Mouse (Mus musculus) right cerebral cortex, postnatal 14 days (tissue): Measurements from ENCODE around the gene Muc2.
A peak's percentile ranks its signal among the peaks of the same experiment; 100 is the strongest.
"Not testable (repeated sequence)": the region's sequence is repeated elsewhere in the genome, so short reads cannot be mapped to it uniquely, and the experiment has no call there.

Experiments used
- DNase-seq: peaks from one replicate; pipeline ENCODE4 v3.0.0; 2022

The Muc2 gene

GRCm38 (mm10) chr7:141690040-141690439 lies at the start of gene Muc2:
Muc2 (plus strand) TSS chr7:141690340.
- DNase-seq, result no peak

DNA sequence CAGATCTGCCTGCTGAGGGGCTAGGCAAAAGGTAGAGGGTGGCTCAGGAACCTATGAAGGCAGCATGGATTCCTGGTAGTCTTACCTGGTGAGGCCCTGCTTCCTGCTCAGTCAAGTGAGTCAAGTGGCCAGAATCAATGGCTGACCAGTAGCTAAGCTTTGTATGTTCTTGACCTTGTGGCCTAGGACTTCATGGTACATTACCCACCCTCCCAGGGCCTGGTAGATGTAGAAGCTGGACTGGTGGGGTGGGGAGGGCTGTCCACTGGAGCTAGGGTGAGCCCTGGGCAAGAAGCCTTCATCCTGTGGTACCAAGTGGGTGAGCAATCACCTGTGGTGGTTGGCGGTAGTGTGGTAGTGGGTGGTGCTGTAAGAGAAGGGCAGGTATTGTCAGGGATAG lies 47.8 kb upstream of the Muc2 start:
- no peak for DNase-seq

DNA sequence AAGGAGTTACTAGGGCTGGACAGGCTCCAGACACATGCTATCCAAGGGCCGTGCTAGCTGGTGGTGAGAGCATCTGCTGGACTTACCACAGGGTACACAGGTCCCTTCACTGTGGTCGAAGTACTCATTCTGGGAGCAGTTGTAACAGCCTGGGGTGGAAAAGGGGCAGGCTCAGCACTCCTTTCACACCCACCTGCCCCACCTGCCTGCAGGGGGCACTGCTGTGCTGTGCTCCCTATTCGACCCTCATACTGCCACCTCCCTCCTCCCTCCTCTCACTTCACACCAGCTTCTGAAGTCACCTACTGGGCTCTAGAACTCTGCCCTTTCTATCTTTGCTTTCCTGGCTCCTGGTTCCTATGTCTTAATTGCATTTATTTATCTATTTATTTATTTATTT lies 47.0 kb upstream of the Muc2 start:
- no peak for DNase-seq

GRCm38 (mm10) chr7:141647083-141647482 lies 43.1 kb upstream of the Muc2 start:
- no peak for DNase-seq

- DNase-seq, result no peak
Observed at GRCm38 (mm10) chr7:141647815-141648214, 42.3 kb upstream of the Muc2 start.

DNA sequence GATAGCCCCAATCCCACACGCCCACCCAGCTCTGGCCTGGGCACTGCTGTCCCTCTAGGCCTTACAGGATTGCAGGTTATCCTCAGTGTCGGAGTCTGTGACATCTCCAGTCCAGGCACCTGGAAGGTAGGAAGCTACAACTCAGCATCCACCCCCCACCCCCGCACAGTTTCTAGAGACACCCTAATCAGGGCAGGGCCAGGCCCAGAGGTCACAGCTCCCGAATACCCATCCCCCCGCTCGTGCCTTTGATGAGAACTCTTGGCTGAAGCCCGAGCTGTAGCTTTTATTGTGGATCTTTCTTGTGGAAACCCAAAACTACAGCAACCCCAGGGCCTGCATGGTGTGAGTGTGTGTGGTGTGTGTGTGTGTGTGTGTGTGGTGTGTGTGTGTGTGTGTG lies 37.9 kb upstream of the Muc2 start:
- no peak for DNase-seq

- no peak for DNase-seq
Observed at GRCm38 (mm10) chr7:141660346-141660745, 29.8 kb upstream of the Muc2 start.

GRCm38 (mm10) chr7:141661481-141661880 lies 28.7 kb upstream of the Muc2 start:
- no peak for DNase-seq

GRCm38 (mm10) chr7:141662223-141662622 lies 27.9 kb upstream of the Muc2 start:
- DNase-seq, result no peak

- no peak for DNase-seq
Observed at GRCm38 (mm10) chr7:141666190-141666589, 23.9 kb upstream of the Muc2 start.

- not testable (repeated sequence) for DNase-seq
Observed at GRCm38 (mm10) chr7:141669097-141669496, 21.0 kb upstream of the Muc2 start.

GRCm38 (mm10) chr7:141670999-141671398 lies 19.1 kb upstream of the Muc2 start:
- DNase-seq, result no peak

- no peak for DNase-seq
Observed at GRCm38 (mm10) chr7:141671626-141672291, 18.4 kb upstream of the Muc2 start.

DNA sequence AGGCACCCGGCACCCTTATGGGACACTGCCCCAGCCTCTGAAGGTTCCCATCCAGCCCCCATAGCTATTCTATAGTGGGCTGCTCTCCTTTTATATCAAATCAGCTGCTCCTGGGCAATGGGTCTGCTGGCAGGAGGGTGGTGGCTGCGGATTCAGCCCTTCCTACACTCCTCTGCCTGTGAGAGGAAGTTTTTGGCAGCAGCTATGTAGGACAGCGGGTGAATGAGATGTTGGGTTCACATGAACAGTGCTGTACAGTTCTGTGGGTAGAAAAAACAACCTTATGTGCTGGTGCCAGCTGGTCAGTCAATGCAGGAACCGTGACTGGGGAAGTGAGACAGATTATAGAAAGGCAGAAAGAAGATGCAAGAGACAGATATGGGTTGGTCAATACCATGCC lies 11.2 kb upstream of the Muc2 start:
- DNase-seq, result no peak

DNA sequence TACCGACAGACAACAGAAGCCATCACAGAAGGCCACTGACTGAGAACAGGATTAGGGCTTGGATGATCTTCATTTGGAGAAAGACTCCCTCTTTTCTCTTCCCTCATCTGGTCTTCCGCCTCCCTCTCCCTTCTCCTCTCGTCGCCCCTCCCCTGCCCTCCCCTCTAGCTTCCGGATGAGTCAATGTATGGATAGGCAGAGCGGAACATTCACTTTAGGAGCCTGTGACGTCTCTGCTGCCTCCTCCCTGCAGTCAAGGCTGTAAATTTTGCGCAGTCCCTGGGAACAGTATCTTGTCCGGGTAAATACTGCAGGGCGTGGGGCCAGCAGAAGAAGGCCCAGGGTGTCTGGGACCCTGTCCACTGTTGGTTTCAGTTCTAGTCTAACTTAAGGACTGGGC lies 2.8 kb upstream of the Muc2 start:
- no peak for DNase-seq

DNA sequence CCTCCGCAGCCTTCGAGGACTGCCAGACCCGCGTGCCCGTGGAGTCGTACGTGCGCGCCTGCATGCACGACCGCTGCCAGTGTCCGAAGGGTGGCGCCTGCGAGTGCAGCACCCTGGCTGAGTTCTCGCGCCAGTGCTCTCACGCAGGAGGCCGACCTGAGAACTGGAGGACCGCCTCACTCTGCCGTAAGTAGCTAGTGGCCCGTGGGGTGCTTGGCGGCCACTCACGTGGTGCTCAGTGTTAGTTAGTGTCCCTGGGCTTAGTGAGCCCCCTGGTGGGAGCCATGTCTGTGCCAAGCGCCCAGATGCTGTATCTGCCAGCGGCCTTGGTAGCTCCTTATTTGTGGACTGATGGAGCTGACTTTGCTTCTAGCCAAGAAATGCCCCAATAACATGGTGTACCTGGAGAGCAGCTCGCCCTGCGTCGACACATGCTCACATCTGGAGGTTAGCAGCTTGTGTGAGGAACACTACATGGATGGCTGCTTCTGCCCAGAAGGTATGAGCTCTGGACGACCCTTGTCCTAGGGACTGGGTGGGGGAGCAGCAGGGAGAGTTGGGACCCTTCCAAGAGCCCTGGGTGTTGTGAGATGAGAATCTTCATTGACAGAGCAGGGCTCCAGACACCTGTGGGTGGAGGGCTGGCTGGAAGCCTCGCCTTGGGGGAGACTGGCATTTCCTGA lies 3.6 kb downstream of the Muc2 start:
- DNase-seq, result no peak

- DNase-seq, result no peak
Observed at GRCm38 (mm10) chr7:141694274-141694639, 4.1 kb downstream of the Muc2 start.

DNA sequence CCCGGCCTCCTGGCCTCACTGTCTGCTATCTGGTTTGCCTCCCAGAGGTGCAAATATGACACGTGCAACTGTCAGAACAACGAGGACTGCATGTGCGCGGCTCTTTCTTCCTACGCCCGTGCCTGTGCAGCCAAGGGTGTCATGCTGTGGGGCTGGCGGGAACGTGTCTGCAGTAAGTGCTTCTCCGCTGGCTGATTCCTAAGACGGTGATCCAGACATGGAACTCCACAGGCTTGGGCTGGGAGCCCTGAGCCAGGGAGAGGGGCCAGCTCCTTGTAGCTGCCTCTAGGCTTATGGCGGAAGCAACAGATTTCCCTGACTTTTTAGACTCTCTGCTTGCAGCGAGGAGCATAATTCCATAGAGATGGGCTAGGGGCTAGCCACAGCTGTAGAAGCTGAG lies 6.4 kb downstream of the Muc2 start:
- no peak for DNase-seq

GRCm38 (mm10) chr7:141699556-141700220 lies 9.5 kb downstream of the Muc2 start:
- no peak for DNase-seq

GRCm38 (mm10) chr7:141747451-141748100 lies 57.4 kb downstream of the Muc2 start:
- DNase-seq, result no peak

GRCm38 (mm10) chr7:141752513-141752912 lies 62.4 kb downstream of the Muc2 start:
- no peak for DNase-seq

GRCm38 (mm10) chr7:141755831-141756230 lies 65.7 kb downstream of the Muc2 start:
- peak; percentile 71 for DNase-seq

DNA sequence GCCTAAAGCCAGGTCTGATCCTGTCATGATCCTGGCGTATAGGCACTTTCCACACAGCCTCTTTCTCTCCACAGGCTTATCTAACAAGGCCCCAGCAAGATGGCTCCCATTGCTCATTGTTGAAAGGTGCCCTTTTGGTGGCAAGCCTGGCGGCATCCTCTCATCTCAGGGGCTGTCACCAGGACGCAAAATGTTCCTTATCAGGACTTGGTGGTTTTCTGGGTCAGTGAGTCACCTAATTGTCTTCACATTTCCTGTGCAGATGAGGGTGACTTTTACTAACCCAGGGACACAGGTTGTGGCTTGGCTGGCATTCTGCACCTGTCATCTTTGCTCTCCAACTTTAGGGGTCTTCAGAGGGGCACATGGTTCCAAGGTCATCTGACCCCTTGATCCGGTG lies 68.2 kb downstream of the Muc2 start:
- DNase-seq, result no peak

DNA sequence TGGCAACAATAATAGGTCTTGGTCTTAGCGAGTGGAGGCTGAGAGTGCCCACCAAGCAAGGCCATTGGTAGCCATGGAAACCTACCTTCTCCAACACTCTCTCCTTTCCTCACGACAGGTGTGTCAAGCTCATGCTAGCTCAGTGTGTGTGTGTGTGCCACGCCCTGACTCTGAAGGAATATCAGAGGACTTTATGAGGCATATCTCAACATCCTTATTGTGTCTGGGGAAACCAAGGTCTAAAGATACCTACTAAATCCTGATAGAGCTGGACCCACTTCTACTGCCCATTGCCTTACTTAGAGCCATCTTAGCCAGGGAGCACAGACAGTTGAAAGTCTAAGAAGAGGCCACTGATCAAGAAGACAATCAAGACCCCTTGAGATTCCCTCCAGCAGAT lies 80.4 kb downstream of the Muc2 start:
- DNase-seq, result no peak
